Mouse (Mus musculus) embryonic facial prominence, embryonic 13.5 days (tissue): ENCODE measurements at regions not wholly inside any gene's neighbourhood (a gene's known extent, or its start where the extent isn't known, plus 50 kb on each side); places are given as distances from the start of the nearest gene placed in this dataset.
A peak's percentile ranks its signal among the peaks of the same experiment; 100 is the strongest.

Source experiments
- ATAC-seq: fragments of 200-750 bp; cut with Nextera tagmentation; 2 replicates; pipeline ENCODE4 v1.8.0; 2017; ENCODE audit warnings: low read depth; ENCODE audit not compliant: insufficient number of reproducible peaks, insufficient read depth, low FRiP score, low TSS enrichment
- H3K27ac ChIP-seq: fragments of 300-500 bp; sonication (generic); 2 replicates; pipeline ENCODE4 v1.5.1; 2015; ENCODE audit warnings: moderate library complexity, mild to moderate bottlenecking, inconsistent platforms
- H3K27me3 ChIP-seq: fragments of 300-500 bp; sonication (generic); 2 replicates; pipeline ENCODE4 v1.6.1; 2015; ENCODE audit warnings: mild to moderate bottlenecking, inconsistent platforms
- H3K36me3 ChIP-seq: fragments of 300-500 bp; sonication (generic); 2 replicates; pipeline ENCODE4 v1.6.1; 2015; ENCODE audit warnings: mild to moderate bottlenecking, inconsistent platforms
- H3K4me1 ChIP-seq: fragments of 300-500 bp; sonication (generic); 2 replicates; pipeline ENCODE4 v1.6.1; 2015; ENCODE audit warnings: inconsistent platforms
- H3K4me2 ChIP-seq: fragments of 300-500 bp; sonication (generic); 2 replicates; pipeline ENCODE4 v1.6.1; 2015; ENCODE audit warnings: moderate library complexity, mild to moderate bottlenecking, inconsistent platforms
- H3K4me3 ChIP-seq: fragments of 300-500 bp; sonication (generic); 2 replicates; pipeline ENCODE4 v1.5.1; 2015; ENCODE audit warnings: mild to moderate bottlenecking, inconsistent platforms
- H3K9ac ChIP-seq: fragments of 300-500 bp; sonication (generic); 2 replicates; pipeline ENCODE4 v1.6.1; 2015; ENCODE audit warnings: mild to moderate bottlenecking, inconsistent platforms
- H3K9me3 ChIP-seq: fragments of 300-500 bp; sonication (generic); 2 replicates; pipeline ENCODE4 v1.6.1; 2016; ENCODE audit warnings: inconsistent platforms
- WGBS: fragments of 180-500 bp; shearing (Covaris S2); methylation state at CpG from one replicate; pipeline ENCODE4 v1.1.7; 2015; ENCODE audit warnings: mixed read lengths; 5-methylcytosine and 5-hydroxymethylcytosine counted together

DNA sequence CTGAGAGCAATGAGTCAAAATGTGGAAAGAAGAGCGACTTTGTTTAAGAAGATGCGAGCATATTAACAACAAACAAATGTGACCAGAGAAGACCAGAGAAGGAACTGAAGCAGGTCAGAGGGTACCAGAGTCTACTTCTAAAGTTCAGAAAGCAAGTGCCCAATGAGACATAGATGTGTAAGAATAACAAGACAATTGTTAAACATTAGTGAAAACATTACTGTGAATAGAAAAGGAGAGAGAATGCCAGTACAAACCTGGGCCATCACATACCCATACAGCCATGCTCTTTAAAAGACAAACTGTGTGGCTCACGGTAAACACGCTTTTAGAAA, 214.8 kb upstream of the Tbl1xr1 start:
- Histone ChIP-seq H3K27me3 (no peaks in the 10 kb centered on the region), H3K4me1 (peaks cover 9% of the 10 kb centered on the region), H3K4me2 (no peak overlapping the region), H3K36me3 (no peaks in the 10 kb centered on the region), H3K4me3 (no peak overlapping the region), H3K9ac (no peak overlapping the region), H3K9me3 (no peaks in the 10 kb centered on the region), H3K27ac (no peak overlapping the region)
- WGBS = 86% methylated on average over 4 of the region's 4 CpGs
- no peak for ATAC-seq

DNA sequence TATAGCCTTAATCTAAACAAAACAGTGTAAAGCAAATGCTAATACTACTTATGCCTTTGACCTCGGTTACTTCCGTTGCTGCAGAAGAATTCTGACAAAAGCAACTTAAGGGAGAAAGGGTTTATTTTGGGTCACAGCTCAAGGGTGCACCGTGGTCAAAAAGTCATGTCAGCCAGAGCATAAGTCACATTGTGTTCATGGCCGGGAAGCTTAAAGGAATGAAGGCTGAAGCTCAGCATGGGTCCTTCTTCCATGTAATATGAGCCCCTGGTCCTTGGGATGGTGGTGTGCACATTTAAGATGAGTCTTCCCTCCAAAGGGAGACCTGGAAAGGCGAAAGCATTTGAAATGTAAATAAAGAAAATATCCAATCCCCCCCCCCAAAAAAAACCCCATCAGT, 212.1 kb upstream of the Tbl1xr1 start:
- no peak overlapping the region for H3K4me3 ChIP-seq
- ATAC-seq = no peak
- H3K4me1 ChIP-seq = peaks cover 9% of the 10 kb centered on the region
- no peak overlapping the region for H3K9ac ChIP-seq
- no peak overlapping the region for H3K27ac ChIP-seq
- no peaks in the 10 kb centered on the region for H3K36me3 ChIP-seq
- no peaks in the 10 kb centered on the region for H3K27me3 ChIP-seq
- no peaks in the 10 kb centered on the region for H3K9me3 ChIP-seq
- no peak overlapping the region for H3K4me2 ChIP-seq
- WGBS = 68% methylated on average over 5 of the region's 5 CpGs

GRCm38 (mm10) chr3:21865856-21866255, 210.6 kb upstream of the Tbl1xr1 start:
- no peaks in the 10 kb centered on the region for H3K4me1 ChIP-seq
- H3K36me3 ChIP-seq = no peaks in the 10 kb centered on the region
- no peak overlapping the region for H3K27ac ChIP-seq
- H3K9ac ChIP-seq = no peak overlapping the region
- no peaks in the 10 kb centered on the region for H3K27me3 ChIP-seq
- WGBS = 85% methylated on average over 1 of the region's 1 CpGs
- H3K4me3 ChIP-seq = no peak overlapping the region
- H3K9me3 ChIP-seq = no peaks in the 10 kb centered on the region
- H3K4me2 ChIP-seq = no peak overlapping the region
- no peak for ATAC-seq

DNA sequence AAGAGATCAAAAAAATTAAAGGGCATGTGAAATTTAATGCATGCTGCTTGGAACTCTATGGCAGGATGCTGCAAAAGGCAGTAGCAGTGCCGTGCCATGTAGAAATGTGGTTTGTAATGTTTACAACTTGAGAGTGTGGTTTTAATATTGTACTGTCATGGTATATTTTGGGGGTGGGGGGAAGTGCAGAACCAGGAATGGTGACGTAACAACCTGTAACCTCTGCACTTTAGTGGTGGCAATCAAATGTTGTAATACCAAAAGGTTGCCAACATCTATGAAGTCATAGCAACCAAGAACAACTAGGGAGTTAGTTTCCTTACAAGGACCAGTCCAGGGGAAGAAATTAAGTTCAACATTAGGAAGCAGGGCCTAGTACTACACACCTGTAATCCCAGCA, 198.1 kb upstream of the Tbl1xr1 start:
- 43% methylated on average over 2 of the region's 2 CpGs for WGBS
- Histone ChIP-seq H3K4me2 (no peak overlapping the region), H3K4me1 (no peaks in the 10 kb centered on the region), H3K36me3 (no peaks in the 10 kb centered on the region), H3K27me3 (no peaks in the 10 kb centered on the region), H3K4me3 (no peak overlapping the region), H3K27ac (no peak overlapping the region), H3K9ac (no peak overlapping the region), H3K9me3 (no peaks in the 10 kb centered on the region)
- ATAC-seq = no peak

DNA sequence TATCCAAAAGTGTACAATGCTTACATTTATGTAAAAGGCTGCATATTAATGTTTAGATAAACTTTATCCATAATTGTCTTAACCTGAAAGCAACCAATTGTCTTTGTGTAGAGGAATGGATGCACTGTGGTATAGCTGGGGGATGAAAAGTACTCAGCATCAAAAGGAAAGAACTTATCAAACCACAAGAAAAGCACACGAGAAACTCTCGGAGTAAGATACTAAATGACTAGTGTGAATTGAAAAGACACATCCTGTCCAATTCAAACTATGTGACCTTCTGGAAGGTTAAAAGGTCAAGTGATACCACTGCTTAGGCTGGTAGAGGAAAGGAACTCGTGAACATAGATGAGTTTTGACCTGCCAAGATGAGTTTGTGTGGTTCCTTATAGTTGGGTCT, 192.2 kb upstream of the Tbl1xr1 start:
- Histone ChIP-seq H3K27me3 (no peaks in the 10 kb centered on the region), H3K4me3 (no peak overlapping the region), H3K9ac (no peak overlapping the region), H3K9me3 (no peaks in the 10 kb centered on the region), H3K4me2 (no peak overlapping the region), H3K27ac (no peak overlapping the region), H3K36me3 (no peaks in the 10 kb centered on the region), H3K4me1 (no peaks in the 10 kb centered on the region)
- ATAC-seq = no peak
- 73% methylated on average over 3 of the region's 3 CpGs for WGBS

GRCm38 (mm10) chr3:21888710-21889109, 187.7 kb upstream of the Tbl1xr1 start:
- 93% methylated on average over 3 of the region's 3 CpGs for WGBS
- no peak overlapping the region for H3K27ac ChIP-seq
- H3K4me2 ChIP-seq = no peak overlapping the region
- H3K4me3 ChIP-seq = no peak overlapping the region
- H3K9me3 ChIP-seq = no peaks in the 10 kb centered on the region
- no peak overlapping the region for H3K9ac ChIP-seq
- no peak for ATAC-seq
- H3K36me3 ChIP-seq = no peaks in the 10 kb centered on the region
- no peaks in the 10 kb centered on the region for H3K27me3 ChIP-seq
- peaks cover 10% of the 10 kb centered on the region for H3K4me1 ChIP-seq

DNA sequence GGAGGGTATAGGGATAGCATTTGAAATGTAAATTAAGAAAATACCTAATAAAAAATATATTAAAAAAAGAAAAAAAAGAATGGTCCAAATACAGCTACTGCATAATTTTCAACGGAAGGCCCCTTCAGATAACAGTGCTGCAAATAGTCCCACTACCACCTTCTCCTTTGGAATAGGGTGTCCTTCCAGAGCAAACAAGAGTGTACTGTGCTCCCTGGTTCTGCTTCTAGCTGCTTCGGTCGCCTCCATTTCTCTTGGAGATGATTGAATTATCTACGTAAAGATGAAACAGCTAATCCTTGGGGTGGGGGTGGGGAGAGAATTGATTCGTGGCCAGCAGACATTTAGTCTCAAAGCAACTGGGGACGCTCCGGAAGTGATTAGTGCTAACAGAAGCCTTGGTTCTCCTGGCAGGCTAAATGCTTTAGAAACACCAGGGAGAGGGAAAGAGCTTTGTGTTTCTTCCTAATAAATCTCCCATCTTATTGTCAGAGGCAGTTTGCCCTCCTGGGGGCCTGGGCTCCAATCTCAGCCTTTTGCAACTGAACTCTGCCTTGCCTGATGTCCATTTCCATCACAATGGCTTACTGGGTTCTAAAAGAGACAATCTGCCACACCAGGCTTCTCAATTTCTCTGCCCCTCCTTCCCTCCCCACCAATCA, 184.5 kb upstream of the Tbl1xr1 start:
- Histone ChIP-seq H3K9ac (no peak overlapping the region), H3K4me1 (peaks cover 12% of the 10 kb centered on the region), H3K27me3 (no peaks in the 10 kb centered on the region), H3K4me2 (peak overlapping the region; percentile 20; the same call in 1 of the 2 replicates), H3K36me3 (no peaks in the 10 kb centered on the region), H3K4me3 (no peak overlapping the region), H3K9me3 (no peaks in the 10 kb centered on the region), H3K27ac (no peak overlapping the region)
- ATAC-seq = no peak
- WGBS = 11% methylated on average over 7 of the region's 7 CpGs

DNA sequence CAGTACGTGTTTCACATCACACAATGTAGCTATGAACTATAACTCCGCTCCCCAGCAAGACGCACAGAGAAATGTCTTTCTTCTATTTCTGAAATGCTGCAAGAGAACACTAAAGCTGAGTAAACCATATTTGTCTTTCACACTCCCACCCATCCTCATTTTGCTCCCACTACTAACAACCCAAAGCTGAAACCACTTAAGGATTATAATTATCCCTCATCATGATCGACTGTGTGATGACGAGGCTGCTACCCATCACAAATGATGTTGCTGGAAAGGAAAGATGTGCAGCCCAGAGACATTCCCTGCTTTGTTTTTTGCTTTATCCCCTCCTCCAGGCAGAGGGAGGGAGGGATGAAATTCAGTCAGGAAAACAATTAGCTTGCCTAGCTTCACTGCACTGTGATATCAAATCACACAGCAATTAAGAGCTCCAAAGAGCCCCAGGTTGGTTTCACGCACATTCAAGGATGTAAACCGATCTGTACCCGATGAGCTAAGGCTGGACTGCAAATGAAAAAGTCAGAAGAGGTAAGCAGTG, 183.5 kb upstream of the Tbl1xr1 start:
- H3K36me3 ChIP-seq = no peaks in the 10 kb centered on the region
- H3K27me3 ChIP-seq = no peaks in the 10 kb centered on the region
- H3K27ac ChIP-seq = no peak overlapping the region
- no peaks in the 10 kb centered on the region for H3K9me3 ChIP-seq
- ATAC-seq = peak; percentile 56
- H3K4me3 ChIP-seq = no peak overlapping the region
- no peak overlapping the region for H3K4me2 ChIP-seq
- H3K9ac ChIP-seq = no peak overlapping the region
- H3K4me1 ChIP-seq = peaks cover 14% of the 10 kb centered on the region
- WGBS = 22% methylated on average over 8 of the region's 8 CpGs

- Histone ChIP-seq H3K27ac (no peak overlapping the region), H3K9me3 (no peaks in the 10 kb centered on the region), H3K9ac (no peak overlapping the region), H3K4me3 (no peak overlapping the region), H3K36me3 (no peaks in the 10 kb centered on the region), H3K27me3 (no peaks in the 10 kb centered on the region), H3K4me1 (peaks cover 14% of the 10 kb centered on the region), H3K4me2 (no peak overlapping the region)
- WGBS = 92% methylated on average over 2 of the region's 2 CpGs
- no peak for ATAC-seq
Measured at GRCm38 (mm10) chr3:21895551-21895950, 180.9 kb upstream of the Tbl1xr1 start.

- no peak overlapping the region for H3K9ac ChIP-seq
- no peak for ATAC-seq
- WGBS = 70% methylated on average over 5 of the region's 5 CpGs
- no peaks in the 10 kb centered on the region for H3K9me3 ChIP-seq
- H3K27me3 ChIP-seq = no peaks in the 10 kb centered on the region
- H3K4me1 ChIP-seq = peaks cover 5% of the 10 kb centered on the region; the same call in 1 of the 2 replicates
- H3K36me3 ChIP-seq = no peaks in the 10 kb centered on the region
- no peak overlapping the region for H3K27ac ChIP-seq
- H3K4me2 ChIP-seq = no peak overlapping the region
- H3K4me3 ChIP-seq = no peak overlapping the region
Measured at GRCm38 (mm10) chr3:21898241-21898640, 178.2 kb upstream of the Tbl1xr1 start.

GRCm38 (mm10) chr3:21905384-21906073, 170.9 kb upstream of the Tbl1xr1 start:
- no peaks in the 10 kb centered on the region for H3K4me1 ChIP-seq
- no peak for ATAC-seq
- no peaks in the 10 kb centered on the region for H3K36me3 ChIP-seq
- no peak overlapping the region for H3K4me3 ChIP-seq
- no peak overlapping the region for H3K27ac ChIP-seq
- no peaks in the 10 kb centered on the region for H3K27me3 ChIP-seq
- WGBS = 39% methylated on average over 2 of the region's 2 CpGs
- H3K9me3 ChIP-seq = no peaks in the 10 kb centered on the region
- no peak overlapping the region for H3K4me2 ChIP-seq
- H3K9ac ChIP-seq = no peak overlapping the region

DNA sequence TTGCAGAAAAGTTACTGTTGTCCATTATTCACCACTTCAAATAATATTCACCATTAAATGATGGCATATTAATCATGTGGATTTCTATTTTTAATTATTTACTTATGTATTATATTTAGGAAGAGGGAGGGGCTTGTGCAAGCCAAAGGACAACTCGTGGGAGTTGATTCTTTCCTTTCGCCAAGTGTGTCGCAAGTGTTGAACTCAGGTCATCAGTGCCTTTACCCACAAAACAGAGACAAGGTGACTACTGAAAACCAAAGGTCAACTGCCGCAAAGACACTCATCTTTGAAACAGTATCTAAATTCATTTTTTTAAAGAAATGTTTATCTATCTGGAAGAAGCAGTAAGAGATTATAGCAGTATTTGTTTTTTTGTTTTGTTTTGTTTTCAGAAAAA, 167.6 kb upstream of the Tbl1xr1 start:
- Histone ChIP-seq H3K27me3 (no peaks in the 10 kb centered on the region), H3K27ac (no peak overlapping the region), H3K36me3 (no peaks in the 10 kb centered on the region), H3K4me3 (no peak overlapping the region), H3K9ac (no peak overlapping the region), H3K4me1 (no peaks in the 10 kb centered on the region), H3K4me2 (no peak overlapping the region), H3K9me3 (no peaks in the 10 kb centered on the region)
- no peak for ATAC-seq
- 87% methylated on average over 4 of the region's 4 CpGs for WGBS
